Mouse (Mus musculus): ENCODE measurements around the gene Nmrk1. TPM values are rescaled to one million over a fixed set of nuclear protein-coding genes. Genes with fewer than 3 reads are reported as not detected.
A peak's percentile ranks its signal among the peaks of the same experiment; 100 is the strongest.

The Nmrk1 gene
- total and polyA plus RNA-seq, 3 experiments = 3.6 to 51.4 (median 41.3) TPM

GRCm38 (mm10) chr19:18619060-18619459, 12.7 kb upstream of the Nmrk1 start:
- Histone ChIP-seq H3K4me3 (ENCODE audit: low read depth, low read length) (no peak overlapping the region), H3K27me3 (ENCODE audit: insufficient read depth, low read length) (no peaks in the 10 kb centered on the region), H3K36me3 (replicated peaks) (peaks cover 44% of the 10 kb centered on the region), H3K9me3 (replicated peaks) (no peaks in the 10 kb centered on the region), H3K4me1 (ENCODE audit: insufficient read depth, low read depth, low read length) (peaks cover 38% of the 10 kb centered on the region)
- TF ChIP-seq TAL1 (conservative IDR thresholded peaks at IDR 0.05; ENCODE audit: low read depth, low read length) (no peak), CTCF (IDR thresholded peaks at IDR 0.05; ENCODE audit: low read depth, low read length) (no peak), GATA2 (IDR thresholded peaks at IDR 0.05; ENCODE audit: borderline replicate concordance, low read depth, low read length) (no peak), POLR2AphosphoS5 (IDR thresholded peaks at IDR 0.05; ENCODE audit: insufficient replicate concordance, low read depth, low read length) (no peak), GATA1 (IDR thresholded peaks at IDR 0.05; ENCODE audit: borderline replicate concordance, low read length) (no peak)
- DNase-seq (ENCODE audit: low spot score) (no peak), ATAC-seq (ENCODE audit: extremely low read depth, insufficient number of reproducible peaks, low FRiP score, poor library complexity, severe bottlenecking) (no peak)

DNA sequence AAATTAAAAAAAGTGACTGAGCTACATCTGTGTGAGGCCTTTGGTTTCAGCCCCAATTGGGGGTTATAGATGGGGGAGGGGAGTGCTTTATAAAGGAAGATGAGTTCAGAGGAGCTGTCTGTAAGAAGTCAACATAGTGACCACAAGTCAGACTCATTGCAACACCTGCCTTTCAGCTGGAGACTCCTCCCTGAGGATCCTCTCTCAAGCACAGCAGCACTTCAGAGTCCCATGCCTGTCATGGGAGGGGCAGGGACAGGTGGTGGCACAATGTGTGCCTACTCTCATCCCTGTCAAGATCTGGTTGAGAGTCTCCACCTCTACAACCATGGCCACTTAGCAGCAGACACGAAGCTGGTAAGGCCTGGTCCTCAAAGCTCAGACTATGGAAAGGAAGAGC, 12.1 kb upstream of the Nmrk1 start:
- no peak for TF ChIP-seq GATA1 (IDR thresholded peaks at IDR 0.05; ENCODE audit: borderline replicate concordance, low read length)
- no peak for TF ChIP-seq CTCF (IDR thresholded peaks at IDR 0.05; ENCODE audit: low read depth, low read length)
- TF ChIP-seq TAL1 (conservative IDR thresholded peaks at IDR 0.05; ENCODE audit: low read depth, low read length) = no peak
- no peak for TF ChIP-seq GATA2 (IDR thresholded peaks at IDR 0.05; ENCODE audit: borderline replicate concordance, low read depth, low read length)
- TF ChIP-seq POLR2AphosphoS5 (IDR thresholded peaks at IDR 0.05; ENCODE audit: insufficient replicate concordance, low read depth, low read length) = no peak
- H3K36me3 ChIP-seq (replicated peaks) = peaks cover 46% of the 10 kb centered on the region
- ATAC-seq (ENCODE audit: extremely low read depth, insufficient number of reproducible peaks, low FRiP score, poor library complexity, severe bottlenecking) (no peak), DNase-seq (ENCODE audit: low spot score) (no peak)
- peaks cover 41% of the 10 kb centered on the region for H3K4me1 ChIP-seq (ENCODE audit: insufficient read depth, low read depth, low read length)
- no peak overlapping the region for H3K4me3 ChIP-seq (ENCODE audit: low read depth, low read length)
- no peaks in the 10 kb centered on the region for H3K9me3 ChIP-seq (replicated peaks)
- H3K27me3 ChIP-seq (ENCODE audit: insufficient read depth, low read length) = no peaks in the 10 kb centered on the region

DNA sequence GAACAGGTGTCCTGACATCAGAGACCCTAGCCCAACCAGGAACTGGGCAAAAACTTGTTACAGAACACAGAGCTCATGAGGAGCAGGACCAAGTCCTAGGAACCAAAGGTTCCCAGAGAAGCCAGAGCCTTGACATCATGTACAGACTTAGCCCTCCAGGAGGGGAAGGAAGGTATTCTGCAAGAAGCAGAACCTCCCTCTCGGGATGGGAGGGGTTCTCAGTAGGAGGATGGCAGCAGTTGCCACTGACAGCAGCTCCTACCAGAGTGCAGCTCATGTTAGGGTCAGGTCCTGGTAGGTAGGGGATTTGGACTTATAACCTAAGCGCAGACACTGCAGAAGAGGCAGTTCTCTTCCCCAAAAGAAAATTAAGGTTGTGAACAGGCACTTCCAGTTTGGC, 7.9 kb upstream of the Nmrk1 start:
- no peak for TF ChIP-seq GATA1 (IDR thresholded peaks at IDR 0.05; ENCODE audit: borderline replicate concordance, low read length)
- TF ChIP-seq POLR2AphosphoS5 (IDR thresholded peaks at IDR 0.05; ENCODE audit: insufficient replicate concordance, low read depth, low read length) = no peak
- TF ChIP-seq TAL1 (conservative IDR thresholded peaks at IDR 0.05; ENCODE audit: low read depth, low read length) = no peak
- no peak for TF ChIP-seq GATA2 (IDR thresholded peaks at IDR 0.05; ENCODE audit: borderline replicate concordance, low read depth, low read length)
- no peak for TF ChIP-seq CTCF (IDR thresholded peaks at IDR 0.05; ENCODE audit: low read depth, low read length)
- ATAC-seq (ENCODE audit: extremely low read depth, insufficient number of reproducible peaks, low FRiP score, poor library complexity, severe bottlenecking) = no peak
- Histone ChIP-seq H3K27me3 (ENCODE audit: insufficient read depth, low read length) (no peaks in the 10 kb centered on the region), H3K4me1 (ENCODE audit: insufficient read depth, low read depth, low read length) (peaks cover 53% of the 10 kb centered on the region), H3K9me3 (replicated peaks) (no peaks in the 10 kb centered on the region), H3K36me3 (replicated peaks) (peaks cover 47% of the 10 kb centered on the region), H3K4me3 (ENCODE audit: low read depth, low read length) (no peak overlapping the region)
- DNase-seq (ENCODE audit: low spot score) = no peak

- DNase-seq (ENCODE audit: low spot score) (no peak), ATAC-seq (ENCODE audit: extremely low read depth, insufficient number of reproducible peaks, low FRiP score, poor library complexity, severe bottlenecking) (no peak)
- no peak overlapping the region for H3K4me3 ChIP-seq (ENCODE audit: low read depth, low read length)
- H3K27me3 ChIP-seq (ENCODE audit: insufficient read depth, low read length) = no peaks in the 10 kb centered on the region
- H3K9me3 ChIP-seq (replicated peaks) = no peaks in the 10 kb centered on the region
- TF ChIP-seq GATA1 (IDR thresholded peaks at IDR 0.05; ENCODE audit: borderline replicate concordance, low read length) = no peak
- TF ChIP-seq POLR2AphosphoS5 (IDR thresholded peaks at IDR 0.05; ENCODE audit: insufficient replicate concordance, low read depth, low read length) = no peak
- no peak for TF ChIP-seq TAL1 (conservative IDR thresholded peaks at IDR 0.05; ENCODE audit: low read depth, low read length)
- TF ChIP-seq GATA2 (IDR thresholded peaks at IDR 0.05; ENCODE audit: borderline replicate concordance, low read depth, low read length) = no peak
- no peak for TF ChIP-seq CTCF (IDR thresholded peaks at IDR 0.05; ENCODE audit: low read depth, low read length)
- peaks cover 26% of the 10 kb centered on the region for H3K36me3 ChIP-seq (replicated peaks)
- H3K4me1 ChIP-seq (ENCODE audit: insufficient read depth, low read depth, low read length) = peaks cover 45% of the 10 kb centered on the region
Measured at GRCm38 (mm10) chr19:18629589-18629988, 2.2 kb upstream of the Nmrk1 start.

- ATAC-seq (ENCODE audit: extremely low read depth, insufficient number of reproducible peaks, low FRiP score, poor library complexity, severe bottlenecking) = 0 out of 2 replicates have a peak, but pooled peaks have one; percentile 15
- peak overlapping the region; percentile 99 for H3K4me3 ChIP-seq (ENCODE audit: low read depth, low read length)
- H3K9me3 ChIP-seq (replicated peaks) = no peaks in the 10 kb centered on the region
- no peak for TF ChIP-seq POLR2AphosphoS5 (IDR thresholded peaks at IDR 0.05; ENCODE audit: insufficient replicate concordance, low read depth, low read length)
- TF ChIP-seq GATA1 (IDR thresholded peaks at IDR 0.05; ENCODE audit: borderline replicate concordance, low read length) = no peak
- no peak for TF ChIP-seq CTCF (IDR thresholded peaks at IDR 0.05; ENCODE audit: low read depth, low read length)
- no peak for TF ChIP-seq GATA2 (IDR thresholded peaks at IDR 0.05; ENCODE audit: borderline replicate concordance, low read depth, low read length)
- TF ChIP-seq TAL1 (conservative IDR thresholded peaks at IDR 0.05; ENCODE audit: low read depth, low read length) = no peak
- DNase-seq (ENCODE audit: low spot score) = no peak
- peaks cover 22% of the 10 kb centered on the region for H3K36me3 ChIP-seq (replicated peaks)
- peaks cover 42% of the 10 kb centered on the region for H3K4me1 ChIP-seq (ENCODE audit: insufficient read depth, low read depth, low read length)
- H3K27me3 ChIP-seq (ENCODE audit: insufficient read depth, low read length) = no peaks in the 10 kb centered on the region
Measured at GRCm38 (mm10) chr19:18630221-18631119, 1.3 kb upstream of the Nmrk1 start.

DNA sequence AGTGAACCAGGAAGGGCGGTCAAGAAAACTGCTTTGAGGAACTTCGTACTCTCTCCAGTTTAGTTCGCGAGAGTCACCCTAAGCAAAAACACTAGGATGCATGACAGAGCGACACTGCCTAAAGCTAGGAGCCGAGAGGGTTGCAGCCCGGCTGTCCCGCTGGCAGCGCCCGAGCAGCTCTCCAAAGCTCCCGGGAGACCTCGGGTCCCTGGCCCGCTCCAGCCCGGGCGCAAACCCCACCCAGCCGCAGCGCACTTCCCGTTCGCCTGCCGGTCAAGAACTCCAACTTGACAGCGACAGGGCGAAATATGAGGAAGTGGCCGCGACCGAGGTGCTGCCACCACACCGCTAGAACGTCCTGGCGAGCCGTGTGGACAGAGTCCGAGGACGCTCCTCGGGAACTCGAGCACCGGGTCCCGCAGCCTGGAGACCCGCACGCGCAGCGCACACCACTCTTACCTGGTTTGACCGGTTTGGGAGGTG, 548 bp upstream of the Nmrk1 start:
- no peaks in the 10 kb centered on the region for H3K27me3 ChIP-seq (ENCODE audit: insufficient read depth, low read length)
- ATAC-seq (ENCODE audit: extremely low read depth, insufficient number of reproducible peaks, low FRiP score, poor library complexity, severe bottlenecking) (no peak), DNase-seq (ENCODE audit: low spot score) (peak; percentile 56)
- no peaks in the 10 kb centered on the region for H3K9me3 ChIP-seq (replicated peaks)
- H3K4me1 ChIP-seq (ENCODE audit: insufficient read depth, low read depth, low read length) = peaks cover 36% of the 10 kb centered on the region
- TF ChIP-seq POLR2AphosphoS5 (IDR thresholded peaks at IDR 0.05; ENCODE audit: insufficient replicate concordance, low read depth, low read length) (no peak), TAL1 (conservative IDR thresholded peaks at IDR 0.05; ENCODE audit: low read depth, low read length) (no peak)
- H3K4me3 ChIP-seq (ENCODE audit: low read depth, low read length) = peak overlapping the region; percentile 99
- peaks cover 24% of the 10 kb centered on the region for H3K36me3 ChIP-seq (replicated peaks)
